Mouse (Mus musculus) limb, embryonic 11.5 days (tissue): ENCODE data around the gene Fance. TPM values are rescaled to one million over a fixed set of nuclear protein-coding genes. Genes with fewer than 3 reads are reported as not detected.

Experiments used
- ATAC-seq: fragments of 200-750 bp; cut with Nextera tagmentation; 2 replicates; pipeline ENCODE4 v1.8.0; 2017; ENCODE audit warnings: low read depth; ENCODE audit not compliant: insufficient number of reproducible peaks, low FRiP score, low TSS enrichment
- DNase-seq: peaks from one replicate; pipeline ENCODE4 v3.0.0-alpha.2; 2015; ENCODE audit warnings: low spot score
- H3K27ac ChIP-seq: fragments of 300-500 bp; sonication (generic); replicated peaks from 2 replicates; pipeline ENCODE4 v1.5.1; 2014; ENCODE audit warnings: low read depth, mild to moderate bottlenecking, low read length
- H3K27me3 ChIP-seq: fragments of 300-500 bp; sonication (generic); 2 replicates; pipeline ENCODE4 v1.6.1; 2014; ENCODE audit warnings: mild to moderate bottlenecking, low read length, mixed read lengths; ENCODE audit not compliant: control insufficient read depth, insufficient read depth
- H3K36me3 ChIP-seq: fragments of 300-500 bp; sonication (generic); 2 replicates; pipeline ENCODE4 v1.6.1; 2014; ENCODE audit warnings: mild to moderate bottlenecking, low read length, moderate library complexity, mixed read lengths; ENCODE audit not compliant: control insufficient read depth, insufficient read depth
- H3K4me1 ChIP-seq: fragments of 300-500 bp; sonication (generic); 2 replicates; pipeline ENCODE4 v1.6.1; 2014; ENCODE audit warnings: low read length, mixed read lengths; ENCODE audit not compliant: control insufficient read depth, insufficient read depth
- H3K4me2 ChIP-seq: fragments of 300-500 bp; sonication (generic); 2 replicates; pipeline ENCODE4 v1.6.1; 2014; ENCODE audit warnings: low read depth, mild to moderate bottlenecking, moderate library complexity; ENCODE audit not compliant: severe bottlenecking
- H3K4me3 ChIP-seq: fragments of 300-500 bp; sonication (generic); 2 replicates; pipeline ENCODE4 v1.5.1; 2014; ENCODE audit warnings: low read depth, low read length
- H3K9ac ChIP-seq: fragments of 300-500 bp; sonication (generic); 2 replicates; pipeline ENCODE4 v1.6.1; 2014; ENCODE audit warnings: mild to moderate bottlenecking, low read length
- H3K9me3 ChIP-seq: fragments of 300-500 bp; sonication (generic); 2 replicates; pipeline ENCODE4 v1.6.1; 2016; ENCODE audit warnings: low read length; ENCODE audit not compliant: control insufficient read depth
- WGBS: fragments of 180-500 bp; shearing (Covaris S2); extraction: QIAGEN DNeasy Blood & Tissue Kit; methylation state at CpG from one replicate; pipeline ENCODE4 v1.1.7; 2014; 5-methylcytosine and 5-hydroxymethylcytosine counted together
- polyA plus RNA-seq: library from polyadenylated mRNA; unstranded; fragments of >200 nt; fragmentation: Nextera tagmentation; extraction: Ambion mirVana; gene quantifications from 2 replicates; pipeline ENCODE4 v1.2.1, GENCODE M21; 2014

The Fance gene
- polyA plus RNA-seq, result 27.3 and 29.4 TPM in 2 replicates

DNA sequence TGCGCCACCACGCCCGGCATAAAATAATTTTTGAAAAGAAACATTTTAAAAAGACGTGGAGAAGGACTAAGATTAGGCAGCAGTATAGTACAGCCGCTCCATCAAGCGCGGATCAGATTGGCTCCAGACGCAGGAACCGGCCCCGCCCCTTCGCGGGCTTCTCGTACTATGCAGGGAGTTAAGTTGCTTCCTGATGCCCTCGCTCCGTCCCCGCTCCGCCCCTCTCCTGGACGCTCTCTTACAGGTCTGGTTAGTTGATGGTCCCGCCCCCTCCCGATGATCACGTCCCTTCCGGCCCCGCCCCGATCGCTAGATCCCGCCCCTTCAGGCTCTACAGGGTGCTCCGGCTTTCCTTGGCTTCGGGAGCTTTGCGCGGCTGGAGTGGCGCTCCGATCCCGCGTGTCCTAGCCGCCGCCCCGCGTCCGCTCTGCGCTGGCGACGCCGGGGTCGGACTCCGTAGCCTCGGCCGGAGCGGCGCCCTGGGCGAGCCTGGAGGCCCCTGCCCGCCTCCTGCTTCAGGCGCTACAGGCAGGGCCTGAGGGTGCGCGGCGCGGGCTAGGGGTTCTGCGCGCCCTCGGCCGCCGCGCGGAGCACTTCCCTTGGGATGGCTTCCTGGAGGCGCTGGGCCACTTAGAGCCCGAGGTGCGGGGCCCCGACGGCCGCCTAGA lies at the start of gene Fance:
TSS of gene Fance (plus strand) at position 308 of the 668 bp plus-strand sequence.
- WGBS, result under 1% methylated on average over 65 of the region's 69 CpGs
- no peaks in the 10 kb centered on the region for H3K27me3 ChIP-seq
- H3K36me3 ChIP-seq, result peaks cover 10% of the 10 kb centered on the region; the same call in 1 of the 2 replicates
- H3K4me3 ChIP-seq, result peak within 1 kb of the TSS; percentile 81
- peak within 1 kb of the TSS; percentile 87 for H3K9ac ChIP-seq
- H3K4me2 ChIP-seq, result peak within 1 kb of the TSS; percentile 79
- peak; percentile 99 for DNase-seq
- peak within 1 kb of the TSS; percentile 74 for H3K27ac ChIP-seq
- peaks cover 12% of the 10 kb centered on the region; the same call in 1 of the 2 replicates for H3K4me1 ChIP-seq
- peak; percentile 97 for ATAC-seq
- H3K9me3 ChIP-seq, result no peaks in the 10 kb centered on the region

DNA sequence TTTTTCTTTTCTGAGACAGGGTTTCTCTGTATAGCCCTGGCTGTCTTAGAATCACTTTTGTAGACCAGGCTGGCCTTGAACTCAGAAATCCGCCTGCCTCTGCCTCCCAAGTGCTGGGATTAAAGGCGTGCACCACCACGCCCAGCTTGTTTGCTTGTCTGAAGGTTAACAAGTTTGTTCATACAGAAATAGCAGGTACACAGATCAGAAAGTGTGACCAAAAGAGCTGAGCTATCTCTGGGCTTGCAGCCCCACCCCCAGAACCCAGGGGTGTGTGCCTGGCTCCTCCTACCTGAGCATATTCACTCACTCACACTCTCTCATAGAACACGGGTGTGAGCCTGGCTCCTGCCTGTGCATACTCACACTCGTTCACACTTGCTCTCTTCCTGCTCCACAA lies 46.1 kb upstream of the Fance start:
- no peak overlapping the region for H3K9ac ChIP-seq
- WGBS, result 89% methylated on average over 5 of the region's 5 CpGs
- ATAC-seq (no peak), DNase-seq (no peak)
- H3K27ac ChIP-seq, result no peak overlapping the region
- H3K27me3 ChIP-seq, result no peaks in the 10 kb centered on the region
- no peaks in the 10 kb centered on the region for H3K9me3 ChIP-seq
- no peak overlapping the region for H3K4me3 ChIP-seq
- H3K36me3 ChIP-seq, result no peaks in the 10 kb centered on the region
- H3K4me2 ChIP-seq, result no peak overlapping the region
- peaks cover 7% of the 10 kb centered on the region for H3K4me1 ChIP-seq

DNA sequence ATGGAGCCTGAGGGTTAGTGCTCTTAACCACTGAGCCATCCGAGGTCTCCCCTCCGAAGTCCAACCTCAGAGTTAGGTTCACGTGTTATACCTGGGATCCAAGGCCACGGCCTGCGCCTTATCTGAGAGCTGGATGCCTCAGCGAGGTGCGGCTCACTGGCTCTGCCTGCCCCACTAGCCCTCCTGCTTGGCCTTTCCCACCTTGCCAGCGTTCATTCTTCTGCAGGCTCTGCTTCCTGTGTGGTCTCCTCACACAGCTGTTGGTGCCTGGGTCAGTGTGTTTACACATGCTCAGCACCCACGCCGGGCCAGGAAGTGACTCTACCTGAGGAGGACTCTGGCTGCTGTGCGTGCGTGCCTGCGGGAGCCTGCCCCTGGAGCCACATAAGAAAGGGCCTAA lies 43.2 kb upstream of the Fance start:
- H3K4me3 ChIP-seq, result no peak overlapping the region
- ATAC-seq (no peak), DNase-seq (no peak)
- no peak overlapping the region for H3K9ac ChIP-seq
- no peaks in the 10 kb centered on the region for H3K36me3 ChIP-seq
- no peak overlapping the region for H3K4me2 ChIP-seq
- H3K9me3 ChIP-seq, result no peaks in the 10 kb centered on the region
- 67% methylated on average over 13 of the region's 13 CpGs for WGBS
- 0 out of 2 replicates have a peak overlapping the region, but pooled peaks have one; percentile 14 for H3K27ac ChIP-seq
- peaks cover 5% of the 10 kb centered on the region; the same call in 1 of the 2 replicates for H3K4me1 ChIP-seq
- H3K27me3 ChIP-seq, result no peaks in the 10 kb centered on the region

DNA sequence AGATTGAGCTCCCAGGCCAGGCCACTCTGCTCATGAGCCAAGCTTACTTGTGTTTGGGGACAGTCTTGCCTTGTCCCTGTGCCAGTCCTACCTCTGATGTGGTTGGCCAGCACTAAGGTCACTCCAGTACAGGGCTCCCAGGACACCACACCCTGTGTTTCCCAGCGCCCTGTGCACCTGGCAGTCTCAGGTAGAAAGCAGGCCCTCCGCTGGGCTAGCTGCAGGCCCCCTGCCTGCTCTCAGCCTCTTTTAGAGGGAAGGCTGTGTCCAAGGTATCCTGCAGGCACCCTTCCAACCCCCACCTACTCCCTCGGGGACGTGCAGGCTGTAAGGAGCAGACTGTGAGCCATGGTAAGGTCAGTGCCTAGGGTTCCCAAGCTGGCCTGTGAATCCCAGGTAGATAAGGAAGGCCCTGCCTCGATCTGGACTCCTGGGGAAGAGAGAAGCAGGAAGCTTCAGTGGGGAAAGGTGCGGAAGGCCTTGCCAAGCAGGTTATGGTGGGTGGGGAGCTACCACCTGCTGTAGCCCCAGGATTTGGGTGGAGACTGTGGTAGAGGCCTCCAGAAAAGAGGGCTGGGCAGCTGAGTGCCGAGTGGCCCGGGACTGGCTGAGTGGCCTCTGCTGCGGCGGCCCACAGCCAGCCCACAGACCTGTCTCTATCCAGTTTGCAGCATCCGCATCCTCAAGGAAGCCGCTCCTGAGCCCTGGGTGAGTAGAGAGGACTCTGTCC lies 41.6 kb upstream of the Fance start:
- DNase-seq, result no peak
- WGBS, result 85% methylated on average over 12 of the region's 12 CpGs
- no peaks in the 10 kb centered on the region for H3K9me3 ChIP-seq
- no peaks in the 10 kb centered on the region for H3K36me3 ChIP-seq
- H3K27me3 ChIP-seq, result no peaks in the 10 kb centered on the region
- H3K4me1 ChIP-seq, result peaks cover 5% of the 10 kb centered on the region; the same call in 1 of the 2 replicates
- H3K4me2 ChIP-seq, result no peak overlapping the region
- no peak overlapping the region for H3K27ac ChIP-seq
- no peak for ATAC-seq
- no peak overlapping the region for H3K9ac ChIP-seq
- H3K4me3 ChIP-seq, result no peak overlapping the region

DNA sequence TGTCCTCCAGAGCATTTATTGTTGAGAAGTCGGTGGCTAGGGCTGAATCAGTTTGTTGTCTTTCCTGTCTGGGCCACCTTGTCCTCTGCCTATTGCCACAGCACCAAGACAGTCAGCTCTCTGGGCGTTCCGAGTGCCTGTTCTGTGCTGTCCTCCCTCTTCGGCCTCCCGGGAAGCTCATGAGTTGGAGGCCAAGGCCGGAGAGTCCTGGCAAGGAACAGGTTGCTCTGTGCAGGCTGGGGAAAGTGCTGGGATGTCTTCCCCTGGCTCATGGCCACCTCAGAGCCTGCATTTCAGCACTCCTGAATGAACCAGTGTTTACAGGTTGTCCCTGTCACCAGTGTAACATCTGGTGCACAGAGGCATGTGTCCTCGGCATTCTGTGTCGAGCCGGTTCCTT lies 41.0 kb upstream of the Fance start:
- Histone ChIP-seq H3K27me3 (no peaks in the 10 kb centered on the region), H3K4me1 (peaks cover 5% of the 10 kb centered on the region; the same call in 1 of the 2 replicates), H3K36me3 (no peaks in the 10 kb centered on the region), H3K9me3 (no peaks in the 10 kb centered on the region), H3K27ac (no peak overlapping the region), H3K9ac (no peak overlapping the region), H3K4me3 (no peak overlapping the region), H3K4me2 (no peak overlapping the region)
- ATAC-seq (no peak), DNase-seq (no peak)
- 86% methylated on average over 9 of the region's 9 CpGs for whole genome bisulfite sequencing

DNA sequence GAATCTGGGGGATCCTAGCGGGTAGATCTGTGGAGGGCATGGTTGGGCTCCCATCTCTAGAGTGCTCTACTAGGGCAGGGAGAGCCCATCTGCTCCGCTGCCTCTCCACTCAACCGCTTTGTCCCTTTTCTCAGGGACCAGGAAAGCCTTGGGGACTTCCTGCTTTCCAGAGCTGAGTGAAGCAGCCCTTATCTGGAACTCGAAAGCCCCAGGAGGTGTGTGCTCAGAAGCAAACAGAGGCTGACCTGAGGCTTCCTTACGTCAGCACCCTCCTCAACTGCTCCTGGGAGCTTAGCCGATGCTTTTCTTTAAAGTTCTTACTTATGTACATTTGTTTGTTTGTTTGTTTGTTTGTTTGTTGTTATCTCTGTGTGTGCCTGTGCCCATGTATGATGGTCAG lies 40.5 kb upstream of the Fance start:
- DNase-seq (no peak), ATAC-seq (no peak)
- Histone ChIP-seq H3K4me2 (no peak overlapping the region), H3K9me3 (no peaks in the 10 kb centered on the region), H3K27ac (no peak overlapping the region), H3K36me3 (no peaks in the 10 kb centered on the region), H3K9ac (no peak overlapping the region), H3K4me1 (peaks cover 5% of the 10 kb centered on the region; the same call in 1 of the 2 replicates), H3K27me3 (no peaks in the 10 kb centered on the region), H3K4me3 (no peak overlapping the region)
- WGBS, result 81% methylated on average over 6 of the region's 6 CpGs

DNA sequence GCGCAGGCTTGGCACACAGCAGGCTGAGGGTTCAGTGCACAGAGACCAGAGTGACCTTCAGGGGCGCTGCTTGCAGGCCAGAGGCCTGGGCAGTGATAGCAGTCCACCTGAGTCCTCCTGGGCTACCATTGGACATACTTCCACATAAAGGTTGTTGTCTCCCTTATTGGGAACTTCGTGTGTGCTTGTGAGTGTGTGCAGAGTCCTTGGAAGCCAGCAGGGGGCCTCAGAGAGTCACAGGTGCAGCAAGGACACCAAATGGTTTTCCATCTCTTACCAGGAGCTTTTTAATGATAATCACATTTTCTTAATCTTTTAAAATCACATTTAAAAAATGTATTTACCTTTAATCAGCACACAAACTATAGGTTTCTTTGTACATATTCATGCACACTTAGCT lies 38.6 kb upstream of the Fance start:
- ATAC-seq (no peak), DNase-seq (no peak)
- H3K4me2 ChIP-seq, result no peak overlapping the region
- no peaks in the 10 kb centered on the region for H3K36me3 ChIP-seq
- H3K27ac ChIP-seq, result no peak overlapping the region
- no peak overlapping the region for H3K4me3 ChIP-seq
- no peaks in the 10 kb centered on the region for H3K27me3 ChIP-seq
- H3K4me1 ChIP-seq, result peaks cover 14% of the 10 kb centered on the region
- H3K9me3 ChIP-seq, result no peaks in the 10 kb centered on the region
- WGBS, result 69% methylated on average over 3 of the region's 3 CpGs
- no peak overlapping the region for H3K9ac ChIP-seq

DNA sequence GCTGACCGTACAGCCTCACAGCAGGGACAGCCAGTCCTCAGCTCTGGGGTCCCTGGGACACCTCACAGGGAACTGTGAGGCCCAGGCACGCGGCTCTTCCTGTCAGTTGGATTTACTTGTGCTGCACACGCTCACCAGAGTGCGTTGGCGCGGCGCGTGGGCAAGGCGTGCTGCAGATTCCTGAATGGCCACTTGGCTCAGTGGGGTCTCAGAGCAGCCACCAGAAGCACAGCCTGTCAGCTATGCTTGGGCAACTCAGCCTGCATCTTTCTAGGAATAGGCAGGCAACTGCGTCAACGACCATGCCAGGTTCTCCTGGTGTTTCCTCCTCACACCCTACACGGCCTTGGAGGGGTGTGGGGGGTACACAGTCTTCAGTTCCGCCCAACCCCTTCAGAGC lies 36.1 kb upstream of the Fance start:
- no peak overlapping the region for H3K27ac ChIP-seq

More for the DNA sequence above, 36.1 kb upstream of the Fance start:
- WGBS, result 85% methylated on average over 14 of the region's 14 CpGs
- Histone ChIP-seq H3K4me3 (no peak overlapping the region), H3K9ac (no peak overlapping the region), H3K27me3 (no peaks in the 10 kb centered on the region), H3K4me2 (no peak overlapping the region), H3K36me3 (no peaks in the 10 kb centered on the region), H3K9me3 (no peaks in the 10 kb centered on the region), H3K4me1 (peaks cover 23% of the 10 kb centered on the region)
- no peak for ATAC-seq
- no peak for DNase-seq
